Mouse (Mus musculus) embryo, embryonic 11.5 days (tissue): ENCODE measurements around the gene Stt3b.

ENCODE experiments used
- DNase-seq: peaks from one replicate; pipeline ENCODE4 v3.0.0-alpha.2; 2012; ENCODE audit warnings: low read depth, low spot score

The Stt3b gene

GRCm38 (mm10) chr9:115271556-115271955 is 38.7 kb downstream of the Stt3b start:
- DNase-seq: no peak

- DNase-seq: no peak
Observed at GRCm38 (mm10) chr9:115261896-115262295, 48.3 kb downstream of the Stt3b start.

- no peak for DNase-seq
Observed at GRCm38 (mm10) chr9:115261456-115261855, 48.8 kb downstream of the Stt3b start.

- DNase-seq: no peak
Observed at GRCm38 (mm10) chr9:115260464-115260863, 49.8 kb downstream of the Stt3b start.

GRCm38 (mm10) chr9:115259866-115260265 is 50.4 kb downstream of the Stt3b start:
- DNase-seq: no peak

- no peak for DNase-seq
Observed at GRCm38 (mm10) chr9:115257733-115258286, 52.4 kb downstream of the Stt3b start.

- no peak for DNase-seq
Observed at GRCm38 (mm10) chr9:115249145-115249544, 61.1 kb downstream of the Stt3b start.

GRCm38 (mm10) chr9:115245092-115245491 is 65.1 kb downstream of the Stt3b start:
- DNase-seq: no peak

GRCm38 (mm10) chr9:115243630-115244029 is 66.6 kb downstream of the Stt3b start:
- no peak for DNase-seq

- DNase-seq: no peak
Observed at GRCm38 (mm10) chr9:115239861-115240260, 70.4 kb downstream of the Stt3b start.

GRCm38 (mm10) chr9:115237943-115238342 is 72.3 kb downstream of the Stt3b start:
- no peak for DNase-seq

GRCm38 (mm10) chr9:115236352-115236841 is 73.8 kb downstream of the Stt3b start:
- DNase-seq: no peak

GRCm38 (mm10) chr9:115234561-115234960 is 75.7 kb downstream of the Stt3b start:
- no peak for DNase-seq

- DNase-seq: no peak
Observed at GRCm38 (mm10) chr9:115233721-115234120, 76.5 kb downstream of the Stt3b start.

- no peak for DNase-seq
Observed at GRCm38 (mm10) chr9:115231476-115231875, 78.7 kb downstream of the Stt3b start.

GRCm38 (mm10) chr9:115230141-115230540 is 80.1 kb downstream of the Stt3b start:
- DNase-seq: no peak

GRCm38 (mm10) chr9:115229676-115230075 is 80.5 kb downstream of the Stt3b start:
- no peak for DNase-seq

GRCm38 (mm10) chr9:115229145-115229544 is 81.1 kb downstream of the Stt3b start:
- no peak for DNase-seq

GRCm38 (mm10) chr9:115224744-115225354 is 85.4 kb downstream of the Stt3b start:
- DNase-seq: no peak

- no peak for DNase-seq
Observed at GRCm38 (mm10) chr9:115221265-115221664, 89.0 kb downstream of the Stt3b start.

- no peak for DNase-seq
Observed at GRCm38 (mm10) chr9:115220466-115220865, 89.8 kb downstream of the Stt3b start.

GRCm38 (mm10) chr9:115217984-115218383 is 92.2 kb downstream of the Stt3b start:
- DNase-seq: no peak
